Mouse (Mus musculus): ENCODE measurements at regions not wholly inside any gene's neighbourhood (a gene's known extent, or its start where the extent isn't known, plus 50 kb on each side); places are given as distances from the start of the nearest gene placed in this dataset.
A peak's percentile ranks its signal among the peaks of the same experiment; 100 is the strongest.

- no peak for DNase-seq (ENCODE audit: low spot score)
Observed at GRCm38 (mm10) chr2:137974651-137975050, 281.7 kb upstream of the Btbd3 start.

- DNase-seq (ENCODE audit: low spot score): no peak
Observed at GRCm38 (mm10) chr2:137969156-137969555, 287.2 kb upstream of the Btbd3 start.

GRCm38 (mm10) chr2:137966460-137967076, 289.8 kb upstream of the Btbd3 start:
- DNase-seq (ENCODE audit: low spot score): no peak

- DNase-seq (ENCODE audit: low spot score): no peak
Observed at GRCm38 (mm10) chr2:137954830-137955229, 301.5 kb upstream of the Btbd3 start.

- no peak for DNase-seq (ENCODE audit: low spot score)
Observed at GRCm38 (mm10) chr2:137953144-137953543, 303.2 kb upstream of the Btbd3 start.

- no peak for DNase-seq (ENCODE audit: low spot score)
Observed at GRCm38 (mm10) chr2:137951942-137952341, 304.4 kb upstream of the Btbd3 start.

GRCm38 (mm10) chr2:137950931-137951330, 305.4 kb upstream of the Btbd3 start:
- no peak for DNase-seq (ENCODE audit: low spot score)

- DNase-seq (ENCODE audit: low spot score): peak; percentile 36
Observed at GRCm38 (mm10) chr2:137942753-137943152, 313.6 kb upstream of the Btbd3 start.

- no peak for DNase-seq (ENCODE audit: low spot score)
Observed at GRCm38 (mm10) chr2:137939591-137939990, 316.8 kb upstream of the Btbd3 start.

- DNase-seq (ENCODE audit: low spot score): no peak
Observed at GRCm38 (mm10) chr2:137938831-137939480, 317.4 kb upstream of the Btbd3 start.

- DNase-seq (ENCODE audit: low spot score): no peak
Observed at GRCm38 (mm10) chr2:137936613-137937012, 319.8 kb upstream of the Btbd3 start.

- no peak for DNase-seq (ENCODE audit: low spot score)
Observed at GRCm38 (mm10) chr2:137932931-137933330, 323.4 kb upstream of the Btbd3 start.

- no peak for DNase-seq (ENCODE audit: low spot score)
Observed at GRCm38 (mm10) chr2:137932488-137932887, 323.9 kb upstream of the Btbd3 start.

- no peak for DNase-seq (ENCODE audit: low spot score)
Observed at GRCm38 (mm10) chr2:137925488-137925887, 330.9 kb upstream of the Btbd3 start.

- no peak for DNase-seq (ENCODE audit: low spot score)
Observed at GRCm38 (mm10) chr2:137924576-137924975, 331.8 kb upstream of the Btbd3 start.

GRCm38 (mm10) chr2:137898425-137898824, 357.9 kb upstream of the Btbd3 start:
- DNase-seq (ENCODE audit: low spot score): no peak

- no peak for DNase-seq (ENCODE audit: low spot score)
Observed at GRCm38 (mm10) chr2:137880211-137881031, 375.9 kb upstream of the Btbd3 start.

- no peak for DNase-seq (ENCODE audit: low spot score)
Observed at GRCm38 (mm10) chr2:137869676-137870075, 386.7 kb upstream of the Btbd3 start.

GRCm38 (mm10) chr2:137854494-137854893, 401.9 kb upstream of the Btbd3 start:
- no peak for DNase-seq (ENCODE audit: low spot score)

GRCm38 (mm10) chr2:137853399-137854259, 402.7 kb upstream of the Btbd3 start:
- no peak for DNase-seq (ENCODE audit: low spot score)

GRCm38 (mm10) chr2:137847901-137848300, 408.5 kb upstream of the Btbd3 start:
- DNase-seq (ENCODE audit: low spot score): no peak

- DNase-seq (ENCODE audit: low spot score): no peak
Observed at GRCm38 (mm10) chr2:137827814-137828374, 428.5 kb upstream of the Btbd3 start.
